Mouse (Mus musculus): ENCODE measurements around the gene Pusl1.

GRCm38 (mm10) chr4:155871404-155871803 is 20.2 kb downstream of the Pusl1 start:
- TF ChIP-seq CTCF (IDR thresholded peaks at IDR 0.05; ENCODE audit: low read depth), result no peak
- no peak for TF ChIP-seq EP300 (IDR thresholded peaks at IDR 0.05; ENCODE audit: low read depth)
